Mouse (Mus musculus): ENCODE data around the gene Asb10. TPM values are rescaled to one million over a fixed set of nuclear protein-coding genes. Genes with fewer than 3 reads are reported as not detected.
"Not testable (repeated sequence)": the region's sequence is repeated elsewhere in the genome, so short reads cannot be mapped to it uniquely, and the experiment has no call there.

Asb10 gene
- polyA plus RNA-seq, 1 experiment from 2014 or later: 0.15 TPM

- not testable (repeated sequence) for H3K9me3 ChIP-seq; H3K4me3 ChIP-seq; H3K27me3 ChIP-seq; H3K9ac ChIP-seq; H3K27ac ChIP-seq (replicated peaks); ATAC-seq (ENCODE audit: low read depth); H3K36me3 ChIP-seq; H3K4me2 ChIP-seq
- peaks cover 23% of the 10 kb centered on the region for H3K4me1 ChIP-seq (replicated peaks)
- WGBS: 97% methylated on average over 7 of the region's 7 CpGs
Observed at GRCm38 (mm10) chr5:24555335-24555734, 14.6 kb upstream of the Asb10 start.

DNA sequence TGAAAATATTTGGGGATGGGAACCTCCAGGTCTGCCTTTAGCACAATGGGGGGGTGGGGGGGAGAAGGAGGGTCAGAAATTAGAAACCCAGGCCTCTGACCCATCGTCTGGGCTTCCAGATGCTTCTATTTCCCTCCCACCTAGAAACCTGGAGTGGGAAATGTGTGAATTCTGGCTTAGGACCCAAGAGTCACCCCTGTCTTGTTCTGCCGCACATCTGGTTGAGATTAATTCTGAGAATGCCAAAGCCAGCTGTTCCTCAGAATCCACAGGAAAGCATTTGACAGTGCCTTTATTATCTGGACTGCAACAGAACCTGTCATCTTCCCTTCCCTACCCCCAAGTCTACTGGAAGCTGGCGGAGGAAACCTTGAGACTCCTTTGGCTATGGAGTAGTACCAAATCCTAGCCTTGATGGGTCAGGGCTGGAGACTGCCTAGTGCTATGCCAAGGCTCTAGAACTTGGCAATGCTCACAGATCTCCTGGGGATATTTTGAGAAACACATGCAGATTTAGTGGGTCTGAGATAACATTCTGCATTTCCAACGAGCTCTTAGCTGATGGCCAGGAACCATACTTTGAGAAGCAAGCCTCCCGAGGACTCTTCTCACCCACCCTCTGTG is 13.0 kb upstream of the Asb10 start:
- no peak for ATAC-seq (ENCODE audit: low read depth)
- H3K27me3 ChIP-seq: peaks cover 6% of the 10 kb centered on the region

GRCm38 (mm10) chr5:24551317-24551688 is 10.5 kb upstream of the Asb10 start:
- WGBS: 39% methylated on average over 2 of the region's 2 CpGs

More for the DNA sequence above, 13.0 kb upstream of the Asb10 start:
- Histone ChIP-seq H3K4me2 (no peak overlapping the region), H3K4me3 (no peak overlapping the region), H3K9me3 (peaks cover 4% of the 10 kb centered on the region; the same call in 1 of the 2 replicates), H3K27ac (replicated peaks) (no peak overlapping the region), H3K4me1 (replicated peaks) (peaks cover 31% of the 10 kb centered on the region), H3K9ac (no peak overlapping the region), H3K36me3 (no peaks in the 10 kb centered on the region)
- 78% methylated on average over 5 of the region's 5 CpGs for WGBS

DNA sequence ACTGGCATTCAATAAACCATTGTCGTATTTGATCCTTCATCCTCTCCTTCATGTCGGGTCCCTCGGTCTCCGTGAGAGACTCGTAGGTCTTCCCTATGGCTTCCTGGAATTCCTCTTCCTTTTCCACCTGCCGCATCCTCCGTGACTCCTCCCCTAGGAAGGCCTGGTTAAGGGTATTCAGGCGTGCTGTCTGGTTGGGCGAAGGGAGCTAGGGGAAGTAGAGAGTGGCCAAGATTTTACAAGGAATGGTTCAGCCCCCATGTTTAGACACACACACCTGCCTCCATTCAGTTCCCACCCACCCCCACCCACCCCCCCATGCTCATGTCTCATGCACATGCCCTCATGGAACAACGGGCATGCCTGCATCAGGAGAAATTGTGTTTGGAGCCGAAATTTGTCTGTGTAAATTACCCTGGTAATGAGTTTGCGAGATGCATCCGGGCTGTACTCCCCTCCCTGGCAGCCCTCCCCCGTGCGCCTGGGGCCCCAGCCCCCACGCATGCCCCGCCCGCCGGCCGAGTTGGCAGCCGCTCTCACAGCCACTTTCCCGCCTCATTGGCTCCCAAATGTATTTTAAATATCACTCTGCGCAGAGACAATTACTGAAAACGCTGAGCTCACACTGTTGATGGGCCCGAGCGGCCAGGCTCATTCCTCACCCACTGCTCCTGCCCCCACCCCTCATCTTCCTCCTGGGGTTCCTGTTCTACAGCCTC is 10.0 kb upstream of the Asb10 start:
- Histone ChIP-seq H3K36me3 (no peaks in the 10 kb centered on the region), H3K9me3 (peaks cover 1% of the 10 kb centered on the region; the same call in 1 of the 2 replicates), H3K9ac (peak overlapping the region; percentile 4; the same call in 1 of the 2 replicates), H3K4me3 (no peak overlapping the region), H3K4me1 (replicated peaks) (peaks cover 31% of the 10 kb centered on the region), H3K27ac (replicated peaks) (peak overlapping the region; percentile 79), H3K4me2 (peak overlapping the region; percentile 41), H3K27me3 (peaks cover 6% of the 10 kb centered on the region)
- WGBS: 18% methylated on average over 26 of the region's 26 CpGs
- peak; percentile 89 for ATAC-seq (ENCODE audit: low read depth)

More at GRCm38 (mm10) chr5:24551317-24551688, 10.5 kb upstream of the Asb10 start:
- Histone ChIP-seq H3K4me3 (no peak overlapping the region), H3K4me1 (replicated peaks) (peaks cover 31% of the 10 kb centered on the region), H3K27ac (replicated peaks) (peak overlapping the region; percentile 79), H3K9ac (peak overlapping the region; percentile 4; the same call in 1 of the 2 replicates), H3K9me3 (peaks cover 4% of the 10 kb centered on the region; the same call in 1 of the 2 replicates), H3K27me3 (peaks cover 6% of the 10 kb centered on the region), H3K36me3 (no peaks in the 10 kb centered on the region), H3K4me2 (peak overlapping the region; percentile 41)
- peak; percentile 30; the same call in 1 of the 2 replicates for ATAC-seq (ENCODE audit: low read depth)

DNA sequence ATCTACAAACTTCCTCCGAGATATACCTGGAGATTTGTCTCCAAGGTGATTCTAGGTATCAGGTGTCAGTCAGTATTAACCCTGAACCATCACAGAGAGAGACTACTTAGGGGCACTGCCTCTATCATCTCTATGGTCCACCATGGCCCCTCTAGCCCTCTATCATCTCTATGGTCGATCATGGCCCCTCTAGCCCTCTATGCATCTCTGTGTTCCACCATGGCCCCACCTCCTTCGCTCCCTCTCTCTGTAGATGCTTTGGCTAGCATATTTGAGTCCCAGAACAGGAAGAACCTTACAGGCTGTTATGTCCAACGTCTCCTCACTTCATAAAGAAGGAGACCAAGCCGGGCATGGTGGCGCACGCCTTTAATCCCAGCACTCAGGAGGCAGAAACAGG is 1.9 kb upstream of the Asb10 start:
- Histone ChIP-seq H3K4me2 (no peak overlapping the region), H3K27me3 (no peaks in the 10 kb centered on the region; the same call in 1 of the 2 replicates), H3K9ac (no peak overlapping the region), H3K36me3 (no peaks in the 10 kb centered on the region), H3K4me3 (no peak overlapping the region), H3K9me3 (no peaks in the 10 kb centered on the region), H3K27ac (replicated peaks) (no peak overlapping the region), H3K4me1 (replicated peaks) (peaks cover 19% of the 10 kb centered on the region)
- ATAC-seq (ENCODE audit: low read depth): no peak
- WGBS: 79% methylated on average over 7 of the region's 7 CpGs

- H3K27ac ChIP-seq (replicated peaks): no peak overlapping the region
- ATAC-seq (ENCODE audit: low read depth): no peak
- H3K27me3 ChIP-seq: peaks cover 4% of the 10 kb centered on the region; the same call in 1 of the 2 replicates
- no peak overlapping the region for H3K9ac ChIP-seq
- H3K4me1 ChIP-seq (replicated peaks): peaks cover 27% of the 10 kb centered on the region
- H3K36me3 ChIP-seq: no peaks in the 10 kb centered on the region
- WGBS: 51% methylated on average over 6 of the region's 6 CpGs
- no peak overlapping the region for H3K4me3 ChIP-seq
- peak overlapping the region; percentile 20; the same call in 1 of the 2 replicates for H3K4me2 ChIP-seq
- H3K9me3 ChIP-seq: no peaks in the 10 kb centered on the region
Observed at GRCm38 (mm10) chr5:24541144-24541569, 379 bp upstream of the Asb10 start.

- no peak for ATAC-seq (ENCODE audit: low read depth)
- no peaks in the 10 kb centered on the region for H3K36me3 ChIP-seq
- H3K4me2 ChIP-seq: no peak overlapping the region
- H3K4me3 ChIP-seq: no peak overlapping the region
- peaks cover 27% of the 10 kb centered on the region for H3K4me1 ChIP-seq (replicated peaks)
- no peaks in the 10 kb centered on the region for H3K9me3 ChIP-seq
- no peak overlapping the region for H3K27ac ChIP-seq (replicated peaks)
- 86% methylated on average over 22 of the region's 22 CpGs for WGBS
- H3K9ac ChIP-seq: no peak overlapping the region
- H3K27me3 ChIP-seq: peaks cover 9% of the 10 kb centered on the region; the same call in 1 of the 2 replicates
Observed at GRCm38 (mm10) chr5:24539571-24540296, 1.0 kb downstream of the Asb10 start.

GRCm38 (mm10) chr5:24537618-24538017 is 3.2 kb downstream of the Asb10 start:
- Histone ChIP-seq H3K4me1 (replicated peaks) (peaks cover 27% of the 10 kb centered on the region), H3K27ac (replicated peaks) (no peak overlapping the region), H3K4me3 (no peak overlapping the region), H3K36me3 (no peaks in the 10 kb centered on the region), H3K9ac (no peak overlapping the region), H3K27me3 (peaks cover 14% of the 10 kb centered on the region), H3K4me2 (no peak overlapping the region), H3K9me3 (no peaks in the 10 kb centered on the region)
- 63% methylated on average over 16 of the region's 16 CpGs for WGBS
- no peak for ATAC-seq (ENCODE audit: low read depth)

DNA sequence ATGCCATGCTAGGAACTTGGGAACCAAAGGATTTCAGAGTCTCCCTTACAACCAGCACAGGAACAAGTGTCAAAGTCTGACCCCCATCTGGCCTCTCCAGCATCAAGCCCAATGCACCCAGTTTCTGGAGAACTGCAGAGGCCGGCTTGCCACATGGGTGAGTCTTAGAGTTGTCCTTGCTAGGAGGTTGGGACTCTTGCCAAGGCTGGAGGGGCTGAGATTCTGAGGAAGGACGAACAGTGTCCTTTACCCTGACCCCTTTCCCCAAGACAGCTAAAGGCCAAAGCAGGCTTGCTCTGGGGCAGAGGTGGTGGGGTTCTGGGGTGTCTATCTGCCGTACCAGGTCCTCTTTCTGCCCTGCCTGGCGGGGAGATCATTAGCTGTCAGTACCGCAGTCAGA is 4.3 kb downstream of the Asb10 start:
- Histone ChIP-seq H3K4me2 (no peak overlapping the region), H3K27ac (replicated peaks) (no peak overlapping the region), H3K9ac (no peak overlapping the region), H3K9me3 (no peaks in the 10 kb centered on the region), H3K4me1 (replicated peaks) (peaks cover 27% of the 10 kb centered on the region), H3K27me3 (peaks cover 25% of the 10 kb centered on the region), H3K36me3 (no peaks in the 10 kb centered on the region), H3K4me3 (no peak overlapping the region)
- ATAC-seq (ENCODE audit: low read depth): no peak
- WGBS: 59% methylated on average over 5 of the region's 5 CpGs

GRCm38 (mm10) chr5:24535731-24536130 is 5.0 kb downstream of the Asb10 start:
- H3K27me3 ChIP-seq: peaks cover 33% of the 10 kb centered on the region
- H3K27ac ChIP-seq (replicated peaks): no peak overlapping the region
- ATAC-seq (ENCODE audit: low read depth): no peak
- H3K4me3 ChIP-seq: no peak overlapping the region
- H3K9ac ChIP-seq: no peak overlapping the region
- no peaks in the 10 kb centered on the region for H3K9me3 ChIP-seq
- 85% methylated on average over 3 of the region's 3 CpGs for WGBS
- H3K4me1 ChIP-seq (replicated peaks): peaks cover 20% of the 10 kb centered on the region
- H3K4me2 ChIP-seq: no peak overlapping the region
- H3K36me3 ChIP-seq: no peaks in the 10 kb centered on the region

DNA sequence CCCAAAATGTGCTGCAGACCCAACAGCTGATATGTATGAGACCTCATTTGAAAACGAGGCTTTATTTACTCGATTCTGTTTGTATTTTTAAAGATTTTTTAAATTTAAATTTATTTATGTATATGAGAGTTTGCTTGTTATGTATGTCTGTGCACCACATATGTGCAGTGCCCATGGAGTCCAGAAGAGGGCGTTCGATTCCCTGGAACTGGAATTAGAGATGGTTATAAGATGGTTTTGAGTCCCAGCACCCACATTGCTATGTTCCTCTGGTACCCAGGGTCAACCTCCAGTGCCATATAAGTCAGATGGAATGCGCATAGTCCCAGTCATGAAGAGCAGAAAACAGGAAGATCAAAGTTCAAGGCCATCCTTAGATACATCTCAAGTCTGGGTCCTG is 6.5 kb downstream of the Asb10 start:
- no peak overlapping the region for H3K9ac ChIP-seq
- no peaks in the 10 kb centered on the region for H3K36me3 ChIP-seq
- no peak overlapping the region for H3K4me3 ChIP-seq
- H3K4me2 ChIP-seq: no peak overlapping the region
- ATAC-seq (ENCODE audit: low read depth): no peak
- H3K27ac ChIP-seq (replicated peaks): no peak overlapping the region
- WGBS: 57% methylated on average over 5 of the region's 5 CpGs
- peaks cover 19% of the 10 kb centered on the region for H3K4me1 ChIP-seq (replicated peaks)
- peaks cover 39% of the 10 kb centered on the region for H3K27me3 ChIP-seq
- H3K9me3 ChIP-seq: no peaks in the 10 kb centered on the region

DNA sequence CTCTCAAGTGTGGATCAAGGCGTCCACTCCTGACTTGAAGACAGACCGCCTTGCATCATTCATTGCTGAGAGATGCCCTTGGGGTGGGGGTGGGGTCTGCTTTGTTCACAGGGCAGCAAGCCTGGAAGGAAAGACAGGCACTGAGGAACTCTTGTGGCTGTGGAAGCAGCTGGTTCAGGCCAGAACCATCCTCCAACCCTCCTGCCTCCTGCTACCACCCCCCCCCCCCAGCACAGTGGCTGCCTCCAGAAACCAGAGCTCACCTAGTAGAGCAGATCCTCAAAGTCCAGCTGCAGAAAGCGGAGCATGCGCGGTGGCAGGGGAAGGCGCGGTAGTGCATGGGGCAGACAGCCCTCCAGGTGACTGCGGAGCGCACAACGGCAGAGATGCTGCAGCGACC is 7.4 kb downstream of the Asb10 start:
- Histone ChIP-seq H3K27ac (replicated peaks) (no peak overlapping the region), H3K9me3 (no peaks in the 10 kb centered on the region), H3K4me3 (no peak overlapping the region), H3K9ac (no peak overlapping the region), H3K36me3 (no peaks in the 10 kb centered on the region), H3K4me1 (replicated peaks) (peaks cover 22% of the 10 kb centered on the region), H3K4me2 (no peak overlapping the region), H3K27me3 (peaks cover 48% of the 10 kb centered on the region)
- 48% methylated on average over 11 of the region's 11 CpGs for WGBS
- no peak for ATAC-seq (ENCODE audit: low read depth)
